Mouse (Mus musculus) lung, adult 2 months (tissue): Measurements from ENCODE around the gene Ppfia4.

Experiments used
- CTCF ChIP-seq: fragments of 200-500 bp; IDR thresholded peaks from 2 replicates; pipeline ENCODE4 v1.5.1; 2011; ENCODE audit warnings: mild to moderate bottlenecking, low read length, control low read depth; ENCODE audit not compliant: insufficient read depth
- POLR2A ChIP-seq: fragments of 200-500 bp; IDR thresholded peaks from 2 replicates; pipeline ENCODE4 v1.6.1; 2011; ENCODE audit warnings: low read depth, mild to moderate bottlenecking, control low read depth, low read length, borderline replicate concordance; ENCODE audit errors: extremely low read depth

- TF ChIP-seq POLR2A (no peak), CTCF (no peak)
These were observed 58.2 kb downstream of the Ppfia4 start for GRCm38 (mm10) chr1:134274483-134274920.
